Mouse (Mus musculus): ENCODE results near the gene Gm10447.

DNA sequence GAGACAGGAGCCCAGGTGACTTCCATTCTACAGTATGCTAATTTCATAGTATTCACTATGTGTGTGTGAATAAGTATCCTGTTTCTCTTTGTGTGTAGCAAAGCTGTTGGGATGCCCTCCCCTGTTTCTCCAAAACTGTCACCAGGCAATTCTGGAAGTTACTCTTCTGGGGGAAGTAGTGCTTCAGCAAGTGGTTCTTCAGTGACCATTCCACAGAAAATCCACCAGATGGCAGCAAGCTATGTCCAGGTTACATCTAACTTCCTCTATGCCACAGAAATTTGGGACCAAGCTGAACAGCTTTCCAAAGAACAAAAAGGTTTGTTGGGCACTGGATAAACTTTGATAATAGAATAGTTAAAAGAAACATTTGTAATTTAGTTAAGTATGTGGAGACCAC, 45.2 kb downstream of the Gm10447 start:
- TF ChIP-seq CTCF (IDR thresholded peaks at IDR 0.05; ENCODE audit: extremely low read depth, insufficient read length, insufficient replicate concordance, low read depth, low read length) = no peak
- no peak for TF ChIP-seq POLR2A (IDR thresholded peaks at IDR 0.05; ENCODE audit: low read depth, low read length)

All from small intestine, adult 2 months (tissue).